Mouse (Mus musculus) activated CD4-positive, CD25-positive, alpha-beta regulatory T cell, adult 4 months (primary cell): Measurements from ENCODE around the gene Trim61. TPM values are rescaled to one million over a fixed set of nuclear protein-coding genes. Genes with fewer than 3 reads are reported as not detected.

Experiments used
- ATAC-seq: one replicate; pipeline ENCODE4 v1.8.0; 2017
- polyA plus RNA-seq, 2 experiments: library from polyadenylated mRNA; unstranded; fragments of 100-300 nt; shearing (Covaris generic); gene quantifications; one replicate each; pipeline ENCODE4 v1.2.1; 2017

Gene Trim61
- polyA plus RNA-seq, 2 experiments from 2014 or later, result not detected

DNA sequence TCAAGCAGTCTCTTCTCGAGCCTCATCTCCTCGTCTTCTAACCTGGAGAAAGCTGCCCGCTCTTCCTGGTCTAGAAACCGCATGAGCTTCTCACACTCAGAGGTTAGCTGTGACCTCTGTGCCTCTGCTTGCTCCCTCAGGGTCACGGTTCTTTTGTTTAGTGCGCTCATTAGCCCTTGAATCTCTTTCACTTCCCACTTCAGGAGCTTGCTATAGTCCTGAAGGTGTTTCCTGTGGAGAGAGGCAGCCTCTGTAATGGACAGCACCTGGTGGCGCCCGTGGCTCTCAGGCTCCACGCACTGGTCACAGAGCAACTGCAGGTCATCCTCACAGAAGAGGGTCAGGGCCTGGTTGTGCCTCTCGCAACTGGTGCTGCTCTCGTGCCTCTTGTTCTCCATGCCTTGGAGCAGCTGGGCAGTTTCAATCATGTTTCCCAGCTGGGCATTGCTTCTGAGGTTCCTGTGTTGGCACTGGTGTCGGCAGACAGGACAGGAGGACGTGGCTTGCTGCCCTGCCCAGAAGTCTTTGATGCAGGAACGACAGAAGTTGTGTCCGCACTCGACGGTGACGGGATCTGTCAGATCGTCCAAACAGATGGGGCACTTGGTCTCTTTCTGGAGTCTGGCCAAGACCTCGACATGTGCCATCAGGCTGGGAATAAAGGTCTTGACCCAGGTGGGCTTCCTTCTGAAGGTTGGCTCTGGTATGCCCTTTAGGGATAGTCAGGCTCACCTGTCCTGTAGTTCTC, 35.0 kb downstream of the Trim61 start:
- no peak for ATAC-seq

Other genes starting within 250 kb of the Trim61 start
- gene Klhl2, start 168.5 kb downstream of the Trim61 start, polyA plus RNA-seq, result 1 to 10 TPM; 4.6 to 6.3 TPM
- gene Tmem192, start 71.3 kb downstream of the Trim61 start, polyA plus RNA-seq, result 10 to 100 TPM; 56.5 to 65.3 TPM
- under 1 TPM in 1 of 2 experiments, not detected in 1; 0.42 TPM for gene Trim75, start 30.7 kb downstream of the Trim61 start, polyA plus RNA-seq
- gene Trim60, start 61 bp upstream of the Trim61 start, polyA plus RNA-seq, result not detected
- not detected for gene Apela, start 18.8 kb upstream of the Trim61 start, polyA plus RNA-seq
- not detected for gene Gm10663, start 56.5 kb upstream of the Trim61 start, polyA plus RNA-seq
- gene BC030870, start 111.0 kb upstream of the Trim61 start, polyA plus RNA-seq, result under 1 TPM in 1 of 2 experiments, not detected in 1; 0.22 TPM